Mouse (Mus musculus) right cerebral cortex, adult 2 months (tissue): ENCODE measurements around the gene Nme9.
A peak's percentile ranks its signal among the peaks of the same experiment; 100 is the strongest.

Experiments
- DNase-seq, 2 experiments: peaks; one replicate each; pipeline ENCODE4 v3.0.0; 2021 to 2022; ENCODE audit warnings: low spot score in 2 of 2

The Nme9 gene

DNA sequence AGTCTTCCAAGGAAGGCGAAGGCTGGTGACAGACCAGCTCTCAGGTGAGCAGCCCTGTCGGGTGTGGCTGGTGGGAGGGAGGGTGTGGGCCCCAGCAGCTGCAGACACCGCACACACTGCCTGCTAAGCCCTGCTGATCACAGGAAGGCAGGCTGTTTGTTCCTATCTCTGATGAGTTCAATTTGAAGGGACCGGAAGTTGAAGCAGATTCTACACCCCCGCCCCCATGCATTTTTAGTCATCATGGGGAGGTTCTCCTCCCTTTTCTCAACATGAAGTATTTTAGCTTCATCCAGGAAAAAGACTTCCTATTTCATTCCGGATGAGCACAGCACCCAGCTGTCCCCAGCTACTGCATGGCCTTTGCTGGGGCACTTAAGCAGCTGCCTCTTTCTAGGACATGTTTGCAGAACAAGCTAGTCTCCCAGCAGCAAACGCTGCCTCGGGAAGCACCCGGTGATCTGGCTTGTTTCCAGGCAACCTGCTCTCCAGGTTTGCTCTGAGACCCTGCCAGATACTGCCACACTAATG, 28.0 kb downstream of the Nme9 start:
- DNase-seq: peak; percentile 53 to 54

DNA sequence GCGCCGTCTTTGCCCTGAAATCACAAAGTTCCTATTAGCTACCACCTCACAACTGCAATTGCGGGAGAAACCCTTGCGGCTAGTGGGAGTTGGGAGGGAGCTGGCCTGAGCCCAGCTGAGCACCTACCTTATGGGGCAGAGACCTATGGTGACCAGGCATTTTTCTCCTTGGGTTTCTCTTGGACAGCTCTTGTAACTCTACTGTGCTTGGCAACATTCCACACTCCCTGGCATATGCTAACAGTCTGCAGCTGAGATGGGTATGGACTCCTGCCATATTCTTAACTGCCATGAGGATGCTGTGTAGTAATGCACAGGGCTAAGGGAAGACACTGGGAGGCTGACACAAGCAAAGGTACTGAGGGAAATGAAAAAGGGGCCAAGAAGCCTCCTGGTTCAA, 29.5 kb downstream of the Nme9 start:
- DNase-seq: no peak

DNA sequence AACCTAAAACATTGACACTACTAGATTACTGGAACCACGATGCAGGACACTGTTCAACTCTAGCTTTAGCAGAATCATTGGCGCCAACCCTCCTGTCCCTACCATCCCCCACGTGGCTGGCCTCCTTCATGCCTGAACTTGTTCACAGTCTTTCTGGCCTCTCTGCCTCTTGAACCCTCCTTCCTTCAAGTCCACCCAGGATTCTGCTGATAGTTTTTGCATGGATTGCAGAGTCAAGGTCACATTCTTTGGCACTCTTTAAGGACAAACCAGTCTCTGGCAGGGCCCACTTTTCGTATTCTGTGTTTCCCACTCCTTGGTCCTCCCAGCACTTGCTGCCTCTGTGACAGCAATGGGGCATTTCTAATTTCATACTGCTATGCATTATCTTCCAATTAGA, 31.9 kb downstream of the Nme9 start:
- DNase-seq: no peak

DNA sequence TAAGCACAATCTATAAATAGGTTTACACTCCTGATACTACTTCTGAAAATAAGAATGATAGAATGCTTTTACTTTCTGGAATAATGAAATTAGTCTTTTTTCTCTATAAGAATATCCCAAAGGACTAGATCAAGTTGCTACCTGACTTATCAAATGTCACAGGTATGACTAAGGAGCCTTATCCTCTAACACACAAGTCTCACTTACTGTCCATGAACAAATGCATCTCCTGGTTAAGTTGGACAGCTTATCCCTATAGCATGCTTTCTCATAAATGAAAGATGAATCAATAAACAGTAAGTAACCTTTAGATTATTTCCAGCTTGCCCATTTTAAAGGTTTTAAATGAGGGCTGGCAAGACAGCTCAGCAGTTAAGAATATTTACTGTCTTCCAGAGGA, 33.4 kb downstream of the Nme9 start:
- no peak for DNase-seq

DNA sequence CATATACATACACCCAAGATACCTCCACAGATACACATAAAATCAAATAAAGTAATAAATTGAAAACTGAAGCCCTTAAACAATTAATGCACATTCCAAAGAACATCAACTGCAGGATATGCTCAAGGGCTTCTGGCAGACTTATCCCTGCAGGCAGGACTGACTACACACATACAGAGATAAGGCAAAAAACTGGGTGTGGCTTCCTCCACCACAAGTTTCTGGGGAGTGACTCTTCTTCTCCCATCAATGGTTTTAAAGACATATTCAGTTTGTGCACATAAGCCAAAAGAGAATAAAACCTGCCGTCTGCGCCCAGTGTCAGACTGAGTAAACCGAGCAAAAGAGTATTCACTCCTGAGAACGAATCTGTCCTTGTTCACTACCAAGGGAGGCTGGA, 33.9 kb downstream of the Nme9 start:
- no peak for DNase-seq

DNA sequence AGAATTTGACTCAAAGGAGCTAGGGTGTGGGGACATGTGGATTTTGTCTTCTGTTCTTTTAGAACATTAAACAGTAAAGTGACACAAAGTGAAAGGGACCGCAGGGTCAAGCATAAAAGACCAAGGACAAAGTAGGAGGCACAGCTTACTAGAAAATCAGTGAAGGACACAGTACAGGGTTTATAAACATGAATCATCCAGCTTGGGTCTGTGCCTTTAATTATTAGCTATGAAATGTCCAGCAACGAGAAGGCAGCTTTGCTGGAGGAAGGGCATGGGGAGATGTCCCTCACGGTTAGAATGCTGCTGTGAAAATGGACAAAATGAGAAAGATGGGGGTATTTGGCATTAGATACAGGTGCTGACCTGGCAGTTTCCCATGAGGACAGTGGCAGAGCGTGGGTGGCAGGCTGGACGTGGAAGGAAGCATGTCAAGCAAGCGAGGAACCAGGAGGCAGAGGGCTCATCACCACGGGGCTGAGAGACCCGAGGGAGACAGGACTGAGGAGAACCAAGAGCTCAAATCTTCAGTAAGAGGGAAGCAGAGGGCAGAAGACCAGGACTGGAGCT, 35.9 kb downstream of the Nme9 start:
- DNase-seq: no peak

DNA sequence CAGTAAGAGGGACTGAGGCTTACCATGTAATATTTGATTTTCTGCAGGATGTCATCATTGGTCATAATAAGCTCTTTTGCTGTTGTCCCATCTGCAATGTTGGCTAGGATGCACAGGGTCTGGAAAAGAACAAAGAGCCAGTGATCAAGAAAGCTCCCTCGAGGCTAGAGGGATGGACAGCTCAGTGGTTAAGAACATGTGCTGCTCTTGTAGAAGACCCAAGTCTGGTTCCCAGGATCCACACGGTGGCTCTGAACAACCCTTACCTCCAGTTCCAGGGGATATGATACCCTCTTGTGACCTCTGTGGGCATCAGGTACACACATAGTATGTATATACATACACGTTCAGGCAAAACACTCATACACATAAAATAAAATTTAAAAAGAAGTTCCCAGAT, 36.6 kb downstream of the Nme9 start:
- no peak for DNase-seq

DNA sequence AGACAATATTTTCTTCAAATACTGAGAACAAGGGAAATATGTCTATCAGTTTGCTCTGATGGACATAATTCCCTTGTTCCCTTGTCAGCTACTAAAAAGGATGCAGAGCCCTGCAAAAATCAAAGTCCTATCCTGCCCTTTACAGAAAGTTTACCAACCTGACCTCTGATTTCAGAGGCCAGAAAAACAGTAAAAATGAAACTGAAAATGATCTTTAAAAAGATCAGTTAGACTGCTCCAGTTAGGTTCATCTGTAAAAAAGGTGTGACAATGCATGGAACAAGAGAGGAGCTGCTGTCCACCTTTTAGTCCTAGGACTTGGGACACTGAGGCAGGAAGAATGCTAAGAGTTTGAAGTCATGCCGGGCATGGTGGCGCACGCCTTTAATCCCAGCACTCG, 39.8 kb downstream of the Nme9 start:
- DNase-seq: no peak

DNA sequence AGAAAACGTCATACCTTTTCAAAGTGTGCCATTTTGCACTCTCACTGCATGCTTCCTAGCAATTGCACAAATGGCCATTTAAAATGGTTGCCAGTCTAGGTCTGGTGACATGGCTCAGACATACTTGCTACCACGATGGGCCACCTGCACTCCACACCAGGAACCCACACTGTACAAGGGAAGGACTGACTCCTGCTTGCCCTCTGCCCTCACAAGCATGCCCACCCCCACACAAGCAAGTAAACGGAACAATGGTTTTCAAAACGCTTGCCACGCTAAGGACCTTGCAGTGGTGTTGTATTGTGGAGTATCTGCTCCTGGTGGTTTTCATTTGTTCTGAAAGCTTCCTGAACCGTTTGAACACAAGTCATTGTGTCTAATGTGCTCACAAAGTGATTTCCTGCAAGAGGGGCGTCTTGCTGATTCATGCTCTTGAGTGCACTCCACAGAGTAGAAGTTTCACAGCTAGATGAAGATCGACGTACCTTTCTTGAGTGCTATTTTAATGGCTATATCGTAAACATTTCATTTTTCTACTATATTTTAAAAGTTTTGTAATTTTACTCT, 41.4 kb downstream of the Nme9 start:
- DNase-seq: no peak

DNA sequence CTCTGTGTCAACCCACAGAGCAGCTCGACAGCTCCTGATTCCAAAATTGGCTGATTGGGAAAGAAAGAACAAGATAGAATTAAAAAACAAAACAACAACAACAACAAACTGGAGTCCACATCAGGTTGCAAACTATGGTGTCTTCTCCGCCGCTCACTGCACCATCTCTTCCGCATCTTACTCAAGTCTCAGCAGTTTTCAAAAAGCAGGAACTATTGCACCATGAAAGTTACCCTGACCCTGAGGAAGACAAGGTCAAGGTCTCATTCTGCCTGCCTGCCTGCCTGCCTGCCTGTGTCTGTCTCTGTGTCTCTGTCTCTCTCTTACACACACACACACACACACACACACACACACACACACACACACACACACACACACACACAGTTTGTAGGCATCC, 48.1 kb downstream of the Nme9 start:
- DNase-seq: no peak

DNA sequence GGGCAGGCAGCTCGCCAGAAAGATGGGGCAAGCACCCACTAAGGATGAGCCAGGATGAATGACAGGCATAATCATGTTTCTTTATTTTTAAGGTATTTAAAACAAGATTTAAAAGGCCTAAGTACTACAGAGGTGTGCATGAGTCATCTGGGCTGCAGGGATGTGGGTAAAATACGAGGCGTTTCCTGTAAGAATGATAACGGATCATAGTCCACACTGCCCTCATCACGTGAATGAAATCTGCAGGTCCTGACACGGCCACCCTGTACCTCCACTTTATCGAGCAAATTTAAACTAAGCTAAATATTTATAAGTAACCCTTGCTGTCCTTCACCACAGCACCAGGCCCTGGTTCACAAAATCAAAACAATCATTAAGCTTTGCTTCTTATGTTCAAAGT, 54.6 kb downstream of the Nme9 start:
- DNase-seq: no peak
